Mouse (Mus musculus): ENCODE measurements around the gene Hba-x.
A peak's percentile ranks its signal among the peaks of the same experiment; 100 is the strongest.
"Not testable (repeated sequence)": the region's sequence is repeated elsewhere in the genome, so short reads cannot be mapped to it uniquely, and the experiment has no call there.

Hba-x gene

DNA sequence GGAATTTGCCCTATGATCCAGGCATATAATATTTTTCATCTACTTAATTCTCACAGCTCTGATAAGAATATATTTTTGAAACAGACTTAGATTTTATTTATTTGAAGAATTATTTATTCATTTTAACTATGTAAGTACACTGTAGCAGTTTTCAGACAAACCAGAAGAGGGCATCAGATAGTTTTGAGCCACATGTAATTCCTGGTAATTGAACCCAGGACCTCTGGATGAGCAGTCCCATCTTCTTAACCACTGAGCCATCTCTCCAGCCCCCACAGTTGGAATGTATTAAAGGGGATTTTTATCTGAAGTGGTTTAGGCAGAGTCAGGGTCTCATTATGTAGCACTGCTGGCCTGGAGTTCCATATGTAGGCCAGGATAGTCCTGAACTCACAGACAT, 9.7 kb downstream of the Hba-x start:
- not testable (repeated sequence) for DNase-seq (ENCODE audit: low spot score in 2 of 2)

DNA sequence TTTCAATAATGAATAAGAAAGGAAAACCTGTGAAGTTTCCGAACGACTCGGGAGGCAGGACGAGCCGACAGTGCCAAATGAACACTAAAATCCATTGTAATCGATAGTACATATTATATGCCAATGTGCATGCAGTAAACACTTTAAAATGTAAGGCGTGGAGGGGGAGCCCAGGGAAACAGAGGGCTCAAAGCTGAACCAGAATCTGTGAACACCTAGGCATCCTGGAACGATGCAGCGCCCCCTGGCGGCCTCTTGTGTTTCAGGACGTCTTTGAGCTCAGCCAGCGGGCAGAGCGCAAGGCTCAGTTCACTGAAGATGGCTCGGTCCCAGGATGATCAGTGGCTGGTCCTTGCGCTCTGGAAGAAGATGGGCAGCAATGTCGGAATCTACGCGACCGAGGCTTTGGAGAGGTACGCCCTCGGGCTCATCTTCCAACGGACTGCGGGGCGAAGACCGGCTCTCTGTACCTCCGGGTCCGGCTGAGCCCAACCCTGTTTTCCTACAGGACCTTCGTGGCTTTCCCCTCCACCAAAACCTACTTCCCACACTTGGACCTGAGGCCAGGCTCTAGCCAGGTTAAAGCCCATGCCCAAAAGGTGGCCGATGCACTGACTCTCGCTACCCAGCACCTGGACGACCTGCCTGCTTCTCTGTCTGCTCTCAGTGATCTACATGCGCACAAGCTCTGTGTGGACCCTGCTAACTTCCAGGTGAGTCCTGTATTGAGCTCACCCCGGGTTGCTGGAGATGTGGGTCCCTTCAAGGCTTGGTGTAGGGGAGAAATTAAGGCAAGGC, 10.7 kb downstream of the Hba-x start, which contains the start of gene Hbq1b:
TSS of gene Hbq1b (plus strand) at position 271 of the 798 bp plus-strand sequence.
- DNase-seq (ENCODE audit: low spot score in 2 of 2): peak; percentile 60 to 73

GRCm38 (mm10) chr11:32287493-32287825, 11.3 kb downstream of the Hba-x start:
- DNase-seq (ENCODE audit: low spot score in 2 of 2): no peak

DNA sequence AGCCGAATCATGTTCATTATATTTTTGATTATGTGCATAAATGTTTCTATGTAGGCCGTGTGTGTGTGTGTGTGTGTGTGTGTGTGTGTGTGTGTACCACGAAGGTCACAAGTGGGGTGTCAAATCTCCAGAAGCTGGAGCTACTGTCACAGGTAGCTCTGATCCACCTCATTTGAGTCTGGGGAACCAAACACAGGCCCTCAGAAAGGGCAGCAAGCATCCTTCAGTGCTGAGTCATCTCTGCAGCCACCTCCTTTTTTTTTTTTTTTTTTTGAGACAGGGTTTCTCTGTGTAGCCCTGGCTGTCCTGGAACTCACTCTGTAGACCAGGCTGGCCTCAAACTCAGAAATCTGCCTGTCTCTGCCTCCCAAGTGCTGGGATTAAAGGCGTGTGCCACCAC, 16.6 kb downstream of the Hba-x start:
- not testable (repeated sequence) for DNase-seq (ENCODE audit: low spot score in 2 of 2)

DNA sequence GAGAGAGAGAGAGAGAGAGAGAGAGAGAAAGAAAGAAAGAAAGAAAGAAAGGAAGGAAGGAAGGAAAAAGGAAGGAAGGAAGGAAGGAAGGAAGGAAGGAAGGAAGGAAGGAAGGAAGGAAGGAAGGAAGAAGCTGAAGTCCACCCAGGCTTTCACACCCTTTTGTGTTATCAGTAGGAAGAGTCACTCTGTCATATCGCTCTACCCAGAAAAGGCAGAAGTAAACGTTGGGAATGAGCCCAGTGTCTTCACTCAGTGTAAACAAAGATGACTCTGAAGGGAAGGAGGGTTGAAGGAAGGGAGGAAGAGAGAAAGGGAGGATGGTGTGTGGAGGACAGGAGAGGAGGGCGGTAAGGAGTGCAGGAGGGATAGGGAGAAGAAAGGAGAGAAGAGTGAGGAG, 17.3 kb downstream of the Hba-x start:
- DNase-seq (ENCODE audit: low spot score in 2 of 2): not testable (repeated sequence)

- DNase-seq (ENCODE audit: low spot score in 2 of 2): not testable (repeated sequence)
These were observed 20.0 kb downstream of the Hba-x start, which contains the start of gene Hba-a2 for GRCm38 (mm10) chr11:32296203-32296602. Gene Hba-a2 (plus strand): TSS chr11:32296489.

- not testable (repeated sequence) for DNase-seq (ENCODE audit: low spot score in 2 of 2)
These were observed 21.2 kb downstream of the Hba-x start for GRCm38 (mm10) chr11:32297417-32297816.

GRCm38 (mm10) chr11:32297866-32298531, 21.8 kb downstream of the Hba-x start:
- no peak for DNase-seq (ENCODE audit: low spot score in 2 of 2)

- DNase-seq (ENCODE audit: low spot score in 2 of 2): no peak
These were observed 22.3 kb downstream of the Hba-x start for GRCm38 (mm10) chr11:32298532-32298918.

DNA sequence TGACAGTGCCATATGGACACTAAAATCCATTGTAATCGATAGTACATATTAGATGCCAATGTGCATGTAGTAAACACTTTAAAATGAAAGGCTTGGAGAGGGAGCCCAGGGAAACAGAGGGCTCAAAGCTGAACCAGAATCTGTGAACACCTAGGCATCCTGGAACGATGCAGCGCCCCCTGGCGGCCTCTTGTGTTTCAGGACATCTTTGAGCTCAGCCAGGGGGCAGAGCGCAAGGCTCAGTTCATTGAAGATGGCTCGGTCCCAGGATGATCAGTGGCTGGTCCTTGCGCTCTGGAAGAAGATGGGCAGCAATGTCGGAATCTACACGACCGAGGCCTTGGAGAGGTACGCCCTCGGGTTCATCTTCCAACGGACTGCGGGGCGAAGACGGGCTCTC, 23.7 kb downstream of the Hba-x start, which contains the start of gene Hbq1a:
TSS of gene Hbq1a (plus strand) at position 205 of the 400 bp plus-strand sequence.
- peak in 1 of 2 experiments; percentile 32 for DNase-seq (ENCODE audit: low spot score in 2 of 2)

DNA sequence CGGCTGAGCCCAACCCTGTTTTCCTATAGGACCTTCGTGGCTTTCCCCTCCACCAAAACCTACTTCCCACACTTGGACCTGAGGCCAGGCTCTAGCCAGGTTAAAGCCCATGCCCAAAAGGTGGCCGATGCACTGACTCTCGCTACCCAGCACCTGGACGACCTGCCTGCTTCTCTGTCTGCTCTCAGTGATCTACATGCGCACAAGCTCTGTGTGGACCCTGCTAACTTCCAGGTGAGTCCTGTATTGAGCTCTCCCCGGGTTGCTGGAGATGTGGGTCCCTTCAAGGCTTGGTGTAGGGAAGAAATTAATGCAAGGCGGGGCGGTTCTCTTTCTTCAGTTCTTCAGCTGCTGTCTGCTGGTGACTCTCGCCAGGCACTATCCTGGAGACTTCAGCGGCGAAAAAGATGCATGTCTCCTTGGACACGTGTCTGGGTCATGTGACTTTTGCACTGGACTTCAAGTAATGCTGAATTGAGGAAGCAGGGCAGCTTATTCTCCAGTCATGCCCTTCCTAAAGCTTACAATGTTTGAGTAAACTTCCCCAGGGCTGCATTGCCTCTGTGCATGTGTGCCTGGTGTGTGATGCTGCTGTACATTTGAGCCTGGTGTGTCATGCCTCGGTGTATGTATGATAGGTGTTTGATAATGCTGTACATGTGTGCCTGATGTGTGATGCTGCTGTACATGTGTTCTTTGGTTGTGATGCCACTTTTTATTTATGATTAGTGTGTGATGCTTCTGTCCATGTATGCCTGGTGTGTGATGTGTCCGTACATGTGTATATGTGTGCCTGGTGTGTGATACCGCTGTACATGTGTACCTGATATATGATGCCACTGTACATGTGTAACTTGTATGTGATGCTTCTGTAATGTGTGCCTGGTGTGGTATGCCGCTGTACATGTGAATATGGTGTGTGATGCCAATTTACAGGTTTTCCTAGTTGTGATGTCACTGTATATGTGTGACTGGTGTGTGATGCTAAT, 24.4 kb downstream of the Hba-x start:
- no peak for DNase-seq (ENCODE audit: low spot score in 2 of 2)

DNA sequence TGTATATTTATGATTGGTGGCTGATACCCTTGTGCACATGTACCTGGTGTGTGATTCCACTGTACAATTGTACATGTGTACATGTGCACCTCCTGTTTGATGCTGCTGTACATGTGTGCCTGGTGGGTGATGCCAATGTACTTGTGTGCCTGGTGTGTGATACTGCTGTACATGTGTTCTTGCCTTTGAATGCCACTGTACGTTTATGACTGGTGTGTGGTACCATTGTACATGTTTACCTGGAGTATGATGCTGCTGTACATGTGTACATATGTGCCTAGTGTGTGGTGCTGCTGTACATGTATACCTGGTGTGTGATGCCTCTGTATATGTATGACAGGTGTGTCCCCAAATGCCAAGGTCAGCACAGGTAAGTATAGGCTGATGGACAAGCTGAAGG, 25.3 kb downstream of the Hba-x start:
- no peak for DNase-seq (ENCODE audit: low spot score in 2 of 2)

GRCm38 (mm10) chr11:32302824-32303419, 26.7 kb downstream of the Hba-x start:
- DNase-seq (ENCODE audit: low spot score in 2 of 2): no peak

DNA sequence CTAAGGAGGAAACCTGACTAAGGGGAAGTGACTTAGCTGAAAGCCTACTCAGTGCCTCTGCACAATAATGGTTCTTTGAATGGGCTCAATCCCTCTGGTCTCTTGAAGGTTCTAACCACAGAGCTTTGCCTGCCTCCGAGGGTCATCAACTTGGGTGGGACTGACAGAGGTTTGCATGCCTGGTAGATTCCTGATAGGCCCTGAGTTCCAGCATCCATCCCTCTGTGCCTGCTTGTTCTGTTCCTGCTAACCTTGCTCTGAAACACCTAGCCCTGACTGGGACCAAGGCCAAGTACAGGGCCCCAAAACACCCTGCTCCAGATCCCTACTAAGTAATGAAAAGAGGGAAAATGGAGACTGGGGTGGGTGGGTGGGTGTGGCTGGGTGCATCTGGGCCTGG, 27.3 kb downstream of the Hba-x start:
- DNase-seq (ENCODE audit: low spot score in 2 of 2): no peak

DNA sequence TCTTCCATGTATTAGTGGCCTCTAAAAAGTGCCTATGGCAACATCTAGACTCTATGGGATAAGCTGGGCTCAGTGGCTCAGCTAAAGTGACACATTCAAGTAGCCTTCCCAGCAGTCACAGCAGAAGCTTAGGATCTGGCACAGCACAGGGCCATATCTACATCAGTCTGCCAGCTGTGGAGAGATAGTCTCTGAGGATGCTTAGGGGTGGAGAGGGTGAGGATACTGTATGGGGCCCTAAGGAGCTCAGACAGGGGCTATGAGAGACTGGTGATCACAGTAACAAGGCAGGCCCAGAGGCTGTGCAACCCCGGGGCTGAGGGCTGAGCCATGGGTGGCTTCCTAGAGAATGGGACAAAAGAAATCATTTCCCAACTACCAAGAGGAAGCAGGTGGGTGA, 30.8 kb downstream of the Hba-x start:
- DNase-seq (ENCODE audit: low spot score in 2 of 2): no peak

GRCm38 (mm10) chr11:32309446-32309845, 33.2 kb downstream of the Hba-x start:
- no peak for DNase-seq (ENCODE audit: low spot score in 2 of 2)

- no peak for DNase-seq (ENCODE audit: low spot score in 2 of 2)
These were observed 33.7 kb downstream of the Hba-x start for GRCm38 (mm10) chr11:32309928-32310327.

- no peak for DNase-seq (ENCODE audit: low spot score in 2 of 2)
These were observed 39.8 kb downstream of the Hba-x start for GRCm38 (mm10) chr11:32316009-32316408.

DNA sequence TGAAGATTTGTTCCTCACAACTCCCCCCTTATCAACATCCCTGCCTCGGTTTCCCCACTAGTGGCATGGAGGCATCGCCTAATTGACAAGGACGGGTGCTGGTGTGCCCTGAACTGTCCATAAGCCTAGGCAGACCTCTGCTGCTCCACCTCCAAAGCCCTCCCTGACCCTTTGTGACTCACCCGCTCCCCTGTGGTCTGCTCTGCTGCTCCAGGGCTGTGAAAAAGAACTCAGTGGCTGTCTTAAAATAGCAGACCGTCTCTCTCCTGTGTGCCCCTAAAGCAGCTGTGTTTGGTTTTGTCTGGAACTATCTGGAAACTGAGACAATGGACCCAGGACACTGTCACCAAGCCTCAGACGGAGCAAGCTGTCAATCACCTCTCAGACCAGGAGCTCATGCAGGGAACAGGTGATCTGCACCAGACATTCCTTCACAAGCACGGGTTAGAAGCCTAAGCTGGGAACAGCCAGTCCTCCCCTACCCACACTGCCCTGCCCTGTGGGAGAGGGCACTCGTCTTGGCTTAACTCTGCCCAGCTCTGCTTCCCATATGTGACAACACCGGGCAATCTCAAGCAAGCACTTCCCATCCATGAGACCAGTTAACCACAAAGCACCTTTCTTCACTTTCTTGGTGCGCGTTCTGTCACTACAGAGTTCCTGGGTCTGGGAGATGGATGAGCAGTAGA, 44.5 kb downstream of the Hba-x start:
- DNase-seq (ENCODE audit: low spot score in 2 of 2): no peak

- peak; percentile 47 to 72 for DNase-seq (ENCODE audit: low spot score in 2 of 2)
These were observed 45.0 kb downstream of the Hba-x start for GRCm38 (mm10) chr11:32321196-32321565.

DNA sequence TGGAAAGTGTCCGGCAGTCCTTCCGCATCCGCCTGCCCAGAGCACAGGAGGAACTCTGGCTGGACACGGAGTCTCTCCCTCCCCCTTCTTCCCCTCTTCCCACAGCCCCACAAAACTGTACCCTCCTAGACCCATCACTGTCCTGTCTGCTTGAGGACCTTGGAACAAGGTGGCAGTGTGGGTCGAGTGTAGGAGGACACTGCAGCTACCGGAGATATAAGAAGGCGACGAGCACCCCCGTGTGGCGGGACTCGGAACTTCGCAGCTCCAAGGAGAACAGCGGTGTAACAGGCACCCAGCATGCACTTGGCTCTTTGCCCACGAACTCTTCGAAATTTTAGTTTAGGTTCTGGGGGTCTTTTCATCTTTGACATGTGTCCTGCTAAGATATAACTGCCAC, 48.4 kb downstream of the Hba-x start:
- peak; percentile 67 to 86 for DNase-seq (ENCODE audit: low spot score in 2 of 2)
